Mouse (Mus musculus) 3134 (cell line): ENCODE data around the gene Mettl26.

ENCODE experiments used
- DNase-seq: peaks from one replicate; pipeline ENCODE4 v3.0.0-alpha.2; 2011; ENCODE audit warnings: low spot score; ENCODE audit not compliant: insufficient read length; ENCODE audit errors: extremely low read depth

The Mettl26 gene

GRCm38 (mm10) chr17:25836397-25837075 lies 38.3 kb upstream of the Mettl26 start:
- DNase-seq = no peak

GRCm38 (mm10) chr17:25837076-25837410 lies 37.8 kb upstream of the Mettl26 start, which contains the start of gene Rhbdl1:
Gene Rhbdl1 (minus strand): TSS chr17:25837295.
- no peak for DNase-seq

- no peak for DNase-seq
Measured at GRCm38 (mm10) chr17:25837533-25837932, 37.3 kb upstream of the Mettl26 start.

GRCm38 (mm10) chr17:25838904-25839303 lies 36.0 kb upstream of the Mettl26 start:
- no peak for DNase-seq

- no peak for DNase-seq
Measured at GRCm38 (mm10) chr17:25839455-25840235, 35.2 kb upstream of the Mettl26 start.

GRCm38 (mm10) chr17:25840519-25840918 lies 34.4 kb upstream of the Mettl26 start:
- no peak for DNase-seq

- no peak for DNase-seq
Measured at GRCm38 (mm10) chr17:25841117-25841880, 33.6 kb upstream of the Mettl26 start, which contains the start of gene Gm20683. Gene Gm20683 (minus strand): TSS chr17:25841763.

- DNase-seq = no peak
Measured at GRCm38 (mm10) chr17:25842509-25842908, 32.4 kb upstream of the Mettl26 start.

GRCm38 (mm10) chr17:25843122-25843521 lies 31.8 kb upstream of the Mettl26 start:
- DNase-seq = no peak

- no peak for DNase-seq
Measured at GRCm38 (mm10) chr17:25843636-25844395, 31.1 kb upstream of the Mettl26 start.

GRCm38 (mm10) chr17:25844396-25844901 lies 30.4 kb upstream of the Mettl26 start, which contains the start of gene Rhot2:
Gene Rhot2 (minus strand): TSS chr17:25844851.
- peak; percentile 89 for DNase-seq

GRCm38 (mm10) chr17:25860229-25860628 lies 14.6 kb upstream of the Mettl26 start:
- DNase-seq = no peak

- DNase-seq = peak; percentile 97
Measured at GRCm38 (mm10) chr17:25860832-25861703, 13.8 kb upstream of the Mettl26 start, which contains the start of gene Wdr90. Gene Wdr90 (minus strand): TSS chr17:25861501.

- DNase-seq = no peak
Measured at GRCm38 (mm10) chr17:25861704-25862612, 12.9 kb upstream of the Mettl26 start.

- no peak for DNase-seq
Measured at GRCm38 (mm10) chr17:25863681-25864080, 11.2 kb upstream of the Mettl26 start.

- no peak for DNase-seq
Measured at GRCm38 (mm10) chr17:25864311-25864710, 10.6 kb upstream of the Mettl26 start.

GRCm38 (mm10) chr17:25865288-25865687 lies 9.6 kb upstream of the Mettl26 start:
- DNase-seq = no peak

- no peak for DNase-seq
Measured at GRCm38 (mm10) chr17:25866172-25866571, 8.7 kb upstream of the Mettl26 start.
